Mouse (Mus musculus) forebrain, embryonic 13.5 days (tissue): Measurements from ENCODE around the gene Fcrla. TPM values are rescaled to one million over a fixed set of nuclear protein-coding genes. Genes with fewer than 3 reads are reported as not detected.
A peak's percentile ranks its signal among the peaks of the same experiment; 100 is the strongest.

ENCODE experiments used
- ATAC-seq: fragments of 200-750 bp; cut with Nextera tagmentation; 2 replicates; pipeline ENCODE4 v1.8.0; 2017
- H3K27ac ChIP-seq: fragments of 300-500 bp; sonication (generic); 2 replicates; pipeline ENCODE4 v1.5.1; 2015; ENCODE audit warnings: inconsistent platforms, mild to moderate bottlenecking, moderate library complexity
- H3K27me3 ChIP-seq: fragments of 300-500 bp; sonication (generic); 2 replicates; pipeline ENCODE4 v1.6.1; 2015; ENCODE audit warnings: mild to moderate bottlenecking, inconsistent platforms
- H3K36me3 ChIP-seq: fragments of 300-500 bp; sonication (generic); 2 replicates; pipeline ENCODE4 v1.6.1; 2015; ENCODE audit warnings: mild to moderate bottlenecking, inconsistent platforms; ENCODE audit not compliant: poor library complexity, severe bottlenecking
- H3K4me1 ChIP-seq: fragments of 300-500 bp; sonication (generic); 2 replicates; pipeline ENCODE4 v1.6.1; 2015; ENCODE audit warnings: inconsistent platforms
- H3K4me2 ChIP-seq: fragments of 300-500 bp; sonication (generic); 2 replicates; pipeline ENCODE4 v1.6.1; 2015; ENCODE audit warnings: inconsistent platforms, mild to moderate bottlenecking, moderate library complexity
- H3K4me3 ChIP-seq: fragments of 300-500 bp; sonication (generic); 2 replicates; pipeline ENCODE4 v1.5.1; 2015; ENCODE audit warnings: mild to moderate bottlenecking, inconsistent platforms
- H3K9ac ChIP-seq: fragments of 300-500 bp; sonication (generic); 2 replicates; pipeline ENCODE4 v1.6.1; 2015; ENCODE audit warnings: mild to moderate bottlenecking, inconsistent platforms
- H3K9me3 ChIP-seq: fragments of 300-500 bp; sonication (generic); replicated peaks from 2 replicates; pipeline ENCODE4 v1.6.1; 2016; ENCODE audit warnings: inconsistent platforms
- WGBS: fragments of 180-500 bp; shearing (Covaris S2); methylation state at CpG from one replicate; pipeline ENCODE4 v1.1.7; 2015; 5-methylcytosine and 5-hydroxymethylcytosine counted together
- polyA plus RNA-seq: library from polyadenylated mRNA; unstranded; fragments of >200 nt; fragmentation: Nextera tagmentation; extraction: Ambion mirVana; gene quantifications from 2 replicates; pipeline ENCODE4 v1.2.1, GENCODE M21; 2015

Gene Fcrla
- polyA plus RNA-seq, 1 experiment from 2014 or later = not detected

- no peak overlapping the region for H3K27ac ChIP-seq
- peak overlapping the region; percentile 12; the same call in 1 of the 2 replicates for H3K4me2 ChIP-seq
- H3K9me3 ChIP-seq = no peaks in the 10 kb centered on the region
- H3K4me3 ChIP-seq = no peak overlapping the region
- H3K4me1 ChIP-seq = no peaks in the 10 kb centered on the region
- H3K36me3 ChIP-seq = no peaks in the 10 kb centered on the region
- 38% methylated on average over 10 of the region's 10 CpGs for WGBS
- H3K27me3 ChIP-seq = peaks cover 15% of the 10 kb centered on the region
- no peak overlapping the region for H3K9ac ChIP-seq
- peak; percentile 50; the same call in 1 of the 2 replicates for ATAC-seq
These were observed 26.4 kb downstream of the Fcrla start for GRCm38 (mm10) chr1:170900799-170901467.

GRCm38 (mm10) chr1:170898413-170899075 is 28.8 kb downstream of the Fcrla start:
- H3K27me3 ChIP-seq = 0 out of 2 replicates have a peak, but pooled peaks cover 4% of the 10 kb centered on the region
- no peak overlapping the region for H3K4me2 ChIP-seq
- H3K4me3 ChIP-seq = no peak overlapping the region
- H3K9me3 ChIP-seq = no peaks in the 10 kb centered on the region
- WGBS = 80% methylated on average over 16 of the region's 16 CpGs
- H3K9ac ChIP-seq = no peak overlapping the region
- no peaks in the 10 kb centered on the region for H3K4me1 ChIP-seq
- H3K27ac ChIP-seq = no peak overlapping the region
- ATAC-seq = no peak
- H3K36me3 ChIP-seq = no peaks in the 10 kb centered on the region

DNA sequence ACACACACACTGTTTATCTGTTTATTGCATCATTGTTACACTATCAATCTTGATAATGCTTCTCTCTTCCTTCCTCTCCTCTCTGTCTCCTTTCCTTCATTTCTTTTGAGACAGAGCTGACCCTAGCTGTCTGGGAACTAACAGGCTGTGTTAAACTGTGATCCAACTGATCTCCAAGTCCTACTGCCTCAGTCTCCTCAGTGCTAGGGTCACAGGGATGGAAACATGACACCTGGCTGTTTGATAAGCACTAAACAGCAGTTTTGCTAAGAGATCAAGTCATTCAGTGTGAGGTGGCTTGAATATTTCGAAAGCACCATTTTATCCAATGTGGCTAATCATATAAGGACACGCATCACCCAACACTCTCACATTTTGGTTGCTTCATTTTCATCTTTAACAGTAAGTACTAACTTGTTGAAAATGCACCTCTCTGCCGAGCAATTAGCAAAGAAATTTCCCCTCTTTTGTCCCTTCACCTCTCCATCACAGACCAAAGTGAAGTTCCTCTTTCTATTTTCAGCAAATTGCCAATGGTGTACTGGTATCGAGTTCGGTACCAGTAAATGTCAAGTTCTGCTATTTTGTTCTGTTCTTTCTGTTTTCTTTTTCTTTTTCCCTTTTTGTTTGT is 30.6 kb downstream of the Fcrla start:
- Histone ChIP-seq H3K27ac (no peak overlapping the region), H3K4me3 (no peak overlapping the region), H3K4me1 (no peaks in the 10 kb centered on the region), H3K9me3 (no peaks in the 10 kb centered on the region), H3K36me3 (no peaks in the 10 kb centered on the region), H3K4me2 (no peak overlapping the region), H3K9ac (no peak overlapping the region), H3K27me3 (0 out of 2 replicates have a peak, but pooled peaks cover 3% of the 10 kb centered on the region)
- ATAC-seq = no peak
- 81% methylated on average over 5 of the region's 5 CpGs for WGBS

GRCm38 (mm10) chr1:170894603-170895602 is 32.5 kb downstream of the Fcrla start:
- H3K4me1 ChIP-seq = no peaks in the 10 kb centered on the region
- ATAC-seq = no peak; the same call in 1 of the 2 replicates

DNA sequence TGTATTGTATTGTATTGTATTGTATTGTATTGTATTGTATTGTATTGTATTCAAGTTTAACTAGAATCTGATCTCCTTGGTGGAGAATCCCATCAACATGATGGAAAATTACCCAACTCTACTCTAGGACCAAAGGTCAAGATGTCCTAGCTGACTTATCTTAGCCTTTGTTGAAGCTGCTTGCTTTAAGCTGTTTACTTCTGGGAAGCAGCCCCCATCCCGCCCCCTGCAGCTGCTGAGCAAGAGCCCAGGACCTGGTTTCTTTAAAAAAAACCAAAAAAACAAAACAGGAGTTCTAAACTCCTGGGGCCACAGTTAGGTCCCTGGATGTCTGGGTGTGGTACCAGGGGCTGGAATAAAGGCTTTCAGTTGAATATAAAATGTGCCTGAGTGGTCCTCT is 35.1 kb downstream of the Fcrla start:
- H3K4me1 ChIP-seq = no peaks in the 10 kb centered on the region
- H3K9ac ChIP-seq = no peak overlapping the region
- no peak overlapping the region for H3K4me3 ChIP-seq
- H3K9me3 ChIP-seq = no peaks in the 10 kb centered on the region
- no peak overlapping the region for H3K27ac ChIP-seq
- WGBS = 42% methylated on average over 1 of the region's 1 CpGs
- H3K27me3 ChIP-seq = no peaks in the 10 kb centered on the region
- no peaks in the 10 kb centered on the region for H3K36me3 ChIP-seq
- no peak overlapping the region for H3K4me2 ChIP-seq
- no peak for ATAC-seq

More at GRCm38 (mm10) chr1:170894603-170895602, 32.5 kb downstream of the Fcrla start:
- H3K4me3 ChIP-seq = no peak overlapping the region
- no peak overlapping the region for H3K27ac ChIP-seq
- H3K9me3 ChIP-seq = no peaks in the 10 kb centered on the region
- 66% methylated on average over 9 of the region's 9 CpGs for WGBS
- H3K9ac ChIP-seq = no peak overlapping the region
- H3K27me3 ChIP-seq = 0 out of 2 replicates have a peak, but pooled peaks cover 3% of the 10 kb centered on the region
- H3K4me2 ChIP-seq = no peak overlapping the region
- H3K36me3 ChIP-seq = no peaks in the 10 kb centered on the region

- H3K4me3 ChIP-seq = no peak overlapping the region
- 83% methylated on average over 2 of the region's 2 CpGs for WGBS
- H3K27ac ChIP-seq = no peak overlapping the region
- ATAC-seq = no peak
- H3K36me3 ChIP-seq = no peaks in the 10 kb centered on the region
- H3K9ac ChIP-seq = no peak overlapping the region
- H3K27me3 ChIP-seq = no peaks in the 10 kb centered on the region
- H3K4me2 ChIP-seq = no peak overlapping the region
- H3K9me3 ChIP-seq = no peaks in the 10 kb centered on the region
- H3K4me1 ChIP-seq = no peaks in the 10 kb centered on the region
These were observed 35.7 kb downstream of the Fcrla start for GRCm38 (mm10) chr1:170891646-170892045.

- H3K9ac ChIP-seq = no peak overlapping the region
- no peaks in the 10 kb centered on the region for H3K36me3 ChIP-seq
- no peaks in the 10 kb centered on the region for H3K27me3 ChIP-seq
- peaks cover 4% of the 10 kb centered on the region for H3K4me1 ChIP-seq
- WGBS = 73% methylated on average over 4 of the region's 4 CpGs
- H3K27ac ChIP-seq = no peak overlapping the region
- no peak overlapping the region for H3K4me3 ChIP-seq
- H3K4me2 ChIP-seq = no peak overlapping the region
- ATAC-seq = no peak
- no peaks in the 10 kb centered on the region for H3K9me3 ChIP-seq
These were observed 38.1 kb downstream of the Fcrla start for GRCm38 (mm10) chr1:170889310-170889709.

GRCm38 (mm10) chr1:170886044-170886458 is 41.3 kb downstream of the Fcrla start:
- Histone ChIP-seq H3K27ac (no peak overlapping the region), H3K27me3 (no peaks in the 10 kb centered on the region), H3K4me1 (peaks cover 14% of the 10 kb centered on the region), H3K9ac (no peak overlapping the region), H3K36me3 (peaks cover 2% of the 10 kb centered on the region; the same call in 1 of the 2 replicates), H3K4me3 (no peak overlapping the region), H3K9me3 (no peaks in the 10 kb centered on the region), H3K4me2 (no peak overlapping the region; the same call in 1 of the 2 replicates)
- 56% methylated on average over 6 of the region's 6 CpGs for WGBS
- 0 out of 2 replicates have a peak, but pooled peaks have one; percentile 1 for ATAC-seq

DNA sequence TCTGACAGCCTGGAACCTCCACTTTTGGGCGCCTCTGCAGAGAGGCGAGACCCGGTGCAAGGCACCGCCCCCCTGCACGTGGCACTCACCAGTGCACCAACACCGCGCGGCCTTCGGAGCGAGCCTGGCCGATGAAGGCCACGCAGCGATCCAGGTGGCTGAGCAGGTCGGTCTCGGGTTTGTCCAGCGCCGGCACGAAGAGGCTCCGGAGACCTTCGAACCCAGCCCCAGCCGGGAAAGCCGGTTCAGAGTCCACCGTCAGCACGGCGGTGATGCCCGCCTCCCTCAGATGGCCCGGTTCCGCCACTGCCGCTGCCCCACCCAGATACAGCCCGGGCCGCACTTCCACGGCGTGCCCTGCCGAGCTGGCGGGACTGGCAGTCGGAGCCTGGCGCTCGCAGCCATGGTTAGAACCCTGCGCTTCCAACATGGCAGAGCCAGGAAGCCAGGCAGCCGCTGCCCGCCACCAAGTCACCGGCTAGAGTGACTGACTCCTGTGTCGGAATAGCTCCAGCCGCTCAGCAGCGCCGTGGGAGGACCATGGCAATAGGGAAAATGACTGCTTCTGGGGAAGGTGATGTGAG is 42.3 kb downstream of the Fcrla start, which contains the start of the genes Gm26620 and Dusp12:
Gm26620 (plus strand) TSS at position 88 of the 584 bp plus-strand sequence.
Dusp12 (minus strand) TSS at position 563 of the 584 bp plus-strand sequence.
- peaks cover 12% of the 10 kb centered on the region for H3K36me3 ChIP-seq
- peak; percentile 97 for ATAC-seq
- no peaks in the 10 kb centered on the region for H3K27me3 ChIP-seq
- peak within 1 kb of the TSS; percentile 86 for H3K4me2 ChIP-seq
- peak within 1 kb of the TSS; percentile 88 for H3K9ac ChIP-seq
- H3K9me3 ChIP-seq = no peaks in the 10 kb centered on the region
- peak within 1 kb of the TSS; percentile 75 for H3K27ac ChIP-seq
- peak within 1 kb of the TSS; percentile 92 for H3K4me3 ChIP-seq
- WGBS = under 1% methylated on average over 46 of the region's 46 CpGs
- peaks cover 14% of the 10 kb centered on the region for H3K4me1 ChIP-seq

- peaks cover 14% of the 10 kb centered on the region for H3K4me1 ChIP-seq
- no peaks in the 10 kb centered on the region for H3K9me3 ChIP-seq
- 31% methylated on average over 8 of the region's 8 CpGs for WGBS
- ATAC-seq = no peak
- H3K36me3 ChIP-seq = peaks cover 17% of the 10 kb centered on the region
- H3K9ac ChIP-seq = peak overlapping the region; percentile 88
- H3K4me2 ChIP-seq = peak overlapping the region; percentile 86
- no peak overlapping the region for H3K27ac ChIP-seq
- H3K27me3 ChIP-seq = no peaks in the 10 kb centered on the region
- H3K4me3 ChIP-seq = peak overlapping the region; percentile 92
These were observed 43.0 kb downstream of the Fcrla start for GRCm38 (mm10) chr1:170884390-170884789.
